Mouse (Mus musculus): ENCODE measurements around the gene Aebp2.
A peak's percentile ranks its signal among the peaks of the same experiment; 100 is the strongest.

Gene Aebp2

GRCm38 (mm10) chr6:140606534-140606933 lies 15.9 kb upstream of the Aebp2 start:
- no peak for DNase-seq (ENCODE audit: low read depth, low spot score)

GRCm38 (mm10) chr6:140608666-140609065 lies 13.8 kb upstream of the Aebp2 start:
- peak; percentile 84 for DNase-seq (ENCODE audit: low read depth, low spot score)

GRCm38 (mm10) chr6:140609533-140609932 lies 12.9 kb upstream of the Aebp2 start:
- no peak for DNase-seq (ENCODE audit: low read depth, low spot score)

- no peak for DNase-seq (ENCODE audit: low read depth, low spot score)
Observed at GRCm38 (mm10) chr6:140610117-140610516, 12.3 kb upstream of the Aebp2 start.

GRCm38 (mm10) chr6:140611282-140611681 lies 11.2 kb upstream of the Aebp2 start:
- no peak for DNase-seq (ENCODE audit: low read depth, low spot score)

- DNase-seq (ENCODE audit: low read depth, low spot score) = no peak
Observed at GRCm38 (mm10) chr6:140611893-140612473, 10.5 kb upstream of the Aebp2 start.

- DNase-seq (ENCODE audit: low read depth, low spot score) = no peak
Observed at GRCm38 (mm10) chr6:140613822-140614221, 8.6 kb upstream of the Aebp2 start.

GRCm38 (mm10) chr6:140614711-140615110 lies 7.8 kb upstream of the Aebp2 start:
- DNase-seq (ENCODE audit: low read depth, low spot score) = no peak

- no peak for DNase-seq (ENCODE audit: low read depth, low spot score)
Observed at GRCm38 (mm10) chr6:140620531-140621349, 1.7 kb upstream of the Aebp2 start.

- no peak for DNase-seq (ENCODE audit: low read depth, low spot score)
Observed at GRCm38 (mm10) chr6:140621622-140622021, 841 bp upstream of the Aebp2 start.

GRCm38 (mm10) chr6:140623226-140624095 lies 998 bp downstream of the Aebp2 start:
- DNase-seq (ENCODE audit: low read depth, low spot score) = peak; percentile 96

- peak; percentile 60 for DNase-seq (ENCODE audit: low read depth, low spot score)
Observed at GRCm38 (mm10) chr6:140624096-140625051, 1.9 kb downstream of the Aebp2 start.

- no peak for DNase-seq (ENCODE audit: low read depth, low spot score)
Observed at GRCm38 (mm10) chr6:140629176-140629859, 6.9 kb downstream of the Aebp2 start.

- DNase-seq (ENCODE audit: low read depth, low spot score) = no peak
Observed at GRCm38 (mm10) chr6:140630306-140630705, 7.8 kb downstream of the Aebp2 start.

- DNase-seq (ENCODE audit: low read depth, low spot score) = no peak
Observed at GRCm38 (mm10) chr6:140633616-140634015, 11.2 kb downstream of the Aebp2 start.

- DNase-seq (ENCODE audit: low read depth, low spot score) = no peak
Observed at GRCm38 (mm10) chr6:140636290-140636689, 13.8 kb downstream of the Aebp2 start.

- no peak for DNase-seq (ENCODE audit: low read depth, low spot score)
Observed at GRCm38 (mm10) chr6:140642010-140642409, 19.5 kb downstream of the Aebp2 start.

- DNase-seq (ENCODE audit: low read depth, low spot score) = no peak
Observed at GRCm38 (mm10) chr6:140642655-140643054, 20.2 kb downstream of the Aebp2 start.

GRCm38 (mm10) chr6:140645931-140646330 lies 23.5 kb downstream of the Aebp2 start:
- DNase-seq (ENCODE audit: low read depth, low spot score) = no peak

- DNase-seq (ENCODE audit: low read depth, low spot score) = peak; percentile 32
Observed at GRCm38 (mm10) chr6:140646892-140647291, 24.4 kb downstream of the Aebp2 start.

All from ZHBTc4 (cell line).